Mouse (Mus musculus): ENCODE measurements around the gene Cenpm.

The Cenpm gene

DNA sequence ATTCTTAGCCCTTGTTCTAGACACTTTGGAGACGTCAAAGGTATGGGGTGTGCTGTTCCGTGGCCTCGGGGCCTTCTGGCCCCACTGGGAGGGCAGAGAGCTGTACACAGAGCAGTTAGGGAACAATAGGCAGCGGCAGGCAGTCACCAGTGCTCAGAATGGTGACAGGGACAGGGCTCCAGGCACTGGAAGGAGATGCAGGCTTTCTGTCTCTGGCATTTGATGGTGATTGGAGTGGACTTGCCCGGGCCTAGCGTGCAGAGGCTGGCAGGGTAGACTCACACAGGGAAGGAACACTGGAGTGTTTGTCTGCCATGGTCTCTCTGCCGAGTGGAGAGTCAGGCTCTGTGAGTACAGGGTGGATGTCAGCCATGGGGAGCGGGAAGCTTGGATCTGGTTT lies 51.9 kb downstream of the Cenpm start:
- no peak for DNase-seq (ENCODE audit: low spot score in 2 of 2)

DNA sequence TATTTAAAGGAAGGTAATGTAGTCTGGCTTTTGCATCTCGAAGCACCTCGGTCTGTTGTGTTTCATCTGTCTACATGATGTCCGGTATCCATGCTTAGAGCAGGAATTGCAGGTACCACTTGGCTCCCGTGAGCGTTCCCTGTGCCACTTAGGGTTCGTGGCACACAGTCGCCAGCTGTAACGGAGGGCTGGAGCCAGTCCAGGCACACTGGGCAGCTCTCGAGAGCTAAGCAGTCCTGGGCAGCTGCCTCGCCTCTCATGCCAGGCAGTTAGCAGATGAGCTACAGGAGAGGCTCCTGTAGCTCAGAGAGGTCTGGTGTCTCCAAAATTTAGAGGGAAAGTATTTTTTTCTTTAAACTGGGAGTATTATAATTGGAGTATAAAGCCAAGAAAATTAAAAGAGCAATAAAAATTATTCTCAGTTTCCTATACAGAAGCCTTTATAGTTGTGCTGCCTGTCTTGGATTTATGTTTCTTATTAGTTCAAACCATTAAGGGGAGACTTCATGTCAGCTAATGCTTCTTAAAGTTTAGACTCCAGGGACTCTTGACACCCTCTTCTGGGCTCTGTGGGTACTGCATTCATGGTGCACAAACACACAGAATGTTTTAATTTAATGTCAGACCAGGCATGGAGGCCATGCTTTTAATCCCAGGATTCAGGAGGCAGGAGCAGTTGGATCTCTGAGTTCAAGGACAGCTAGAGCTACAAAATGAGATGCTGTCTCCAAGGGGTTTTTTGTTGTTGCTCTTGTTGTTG lies 55.9 kb downstream of the Cenpm start:
- no peak for DNase-seq (ENCODE audit: low spot score in 2 of 2)

GRCm38 (mm10) chr15:82187924-82188323 lies 56.6 kb downstream of the Cenpm start:
- no peak for DNase-seq (ENCODE audit: low spot score in 2 of 2)

- DNase-seq (ENCODE audit: low spot score in 2 of 2): no peak
Measured at GRCm38 (mm10) chr15:82187401-82187800, 57.1 kb downstream of the Cenpm start.

DNA sequence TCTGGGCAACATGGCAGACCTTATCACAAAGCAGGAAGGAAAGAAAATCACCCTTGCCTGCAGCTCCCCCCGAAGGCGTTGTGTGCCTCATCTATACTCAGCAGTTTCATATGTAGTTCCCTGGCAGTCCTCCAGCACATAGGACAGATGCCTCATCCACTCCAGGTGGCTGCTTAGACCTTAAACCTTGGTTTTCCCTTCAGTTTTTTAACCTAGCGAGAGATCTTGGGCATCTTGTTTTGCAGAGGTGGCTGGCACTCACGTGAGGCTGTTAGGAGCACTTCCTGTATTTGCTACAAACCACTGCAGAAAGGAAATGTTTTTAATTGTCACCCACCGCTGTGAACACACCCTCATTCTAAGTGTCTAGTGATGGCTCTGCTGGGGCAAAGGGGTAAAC lies 57.6 kb downstream of the Cenpm start:
- no peak for DNase-seq (ENCODE audit: low spot score in 2 of 2)

- no peak for DNase-seq (ENCODE audit: low spot score in 2 of 2)
Measured at GRCm38 (mm10) chr15:82186131-82186530, 58.4 kb downstream of the Cenpm start.

GRCm38 (mm10) chr15:82185062-82185783 lies 59.3 kb downstream of the Cenpm start:
- no peak for DNase-seq (ENCODE audit: low spot score in 2 of 2)

DNA sequence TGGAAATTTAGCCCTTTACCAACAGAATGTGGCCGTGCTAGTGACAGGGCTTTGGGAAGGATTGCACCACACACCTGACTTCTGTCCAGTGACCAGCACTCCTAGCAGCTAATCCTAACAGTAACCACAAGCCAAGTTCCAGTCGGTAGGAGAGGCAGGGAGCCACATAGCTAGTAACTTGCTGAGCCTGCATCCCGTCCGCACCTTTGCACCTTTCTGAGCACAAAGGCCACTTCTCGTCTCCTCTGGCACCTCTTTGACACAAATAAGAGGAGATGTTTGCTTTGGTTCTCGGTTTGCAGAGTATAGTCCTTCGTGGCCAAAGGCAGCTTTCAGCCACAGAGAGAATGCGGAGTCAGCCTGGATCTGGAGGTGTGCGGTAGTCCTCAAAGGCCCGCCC lies 59.9 kb downstream of the Cenpm start:
- no peak for DNase-seq (ENCODE audit: low spot score in 2 of 2)

- no peak for DNase-seq (ENCODE audit: low spot score in 2 of 2)
Measured at GRCm38 (mm10) chr15:82184183-82184582, 60.4 kb downstream of the Cenpm start.
